Comparison of ENCODE assay signal across 11 mouse cellular contexts in genomic region chr1:138345992-138346391, GRCm38 (mm10).
A peak's percentile ranks its signal among the peaks of the same experiment; 100 is the strongest.
DNase-seq lines count a peak whose midpoint lies in the region; ATAC-seq and TF ChIP-seq lines count a peak whose summit lies in the region.
"Had no signal": no experiment of that assay in that cellular context is flagged by ENCODE, and none has a peak within 500 bp of the region (broad histone marks: within the 10 kb centered on the region; RNA-seq: fewer than 3 reads in every experiment).

No protein-coding gene starts in this region.

- no peak for TF ChIP-seq POLR2A in limb, embryonic 14.5 days (IDR thresholded peaks at IDR 0.05; ENCODE audit: borderline replicate concordance, extremely low read depth, insufficient read depth, insufficient read length)
- TF ChIP-seq POLR2A in lung, adult 2 months (IDR thresholded peaks at IDR 0.05; ENCODE audit: borderline replicate concordance, extremely low read depth, low read depth, low read length): no peak

- H3K9ac ChIP-seq in forebrain, embryonic 15.5 days (replicated peaks): no peak overlapping the region
- H3K9ac ChIP-seq in limb, embryonic 14.5 days (ENCODE audit: low read depth, low read length, severe bottlenecking): no peak overlapping the region
- H3K9ac ChIP-seq: liver, postnatal 0 days had no signal

- 4% methylated on average over 10 of the region's 10 CpGs for WGBS in forebrain, embryonic 15.5 days
- WGBS in limb, embryonic 14.5 days: 25% methylated on average over 10 of the region's 10 CpGs
- WGBS in lung, adult 2 months: 67% methylated on average over 10 of the region's 10 CpGs

- H3K27ac ChIP-seq in forebrain, embryonic 15.5 days (replicated peaks): peak overlapping the region; percentile 62
- H3K27ac ChIP-seq in limb, embryonic 14.5 days (replicated peaks; ENCODE audit: low read depth, low read length): no peak overlapping the region

- TF ChIP-seq CTCF in lung, adult 2 months (IDR thresholded peaks at IDR 0.05; ENCODE audit: insufficient read depth, low read length): no peak

- peak overlapping the region; percentile 43 for H3K4me2 ChIP-seq in forebrain, embryonic 15.5 days (replicated peaks)
- peak overlapping the region; percentile 15 for H3K4me2 ChIP-seq in limb, embryonic 14.5 days (replicated peaks; ENCODE audit: low read depth, low read length, severe bottlenecking)

- H3K9me3 ChIP-seq in forebrain, embryonic 15.5 days: no peaks in the 10 kb centered on the region
- no peaks in the 10 kb centered on the region for H3K9me3 ChIP-seq in limb, embryonic 14.5 days (ENCODE audit: control insufficient read depth, low read length)

- peak overlapping the region; percentile 26 for H3K4me3 ChIP-seq in forebrain, embryonic 15.5 days
- H3K4me3 ChIP-seq in limb, embryonic 14.5 days (replicated peaks; ENCODE audit: low read length): no peak overlapping the region
- H3K4me3 ChIP-seq in lung, adult 2 months (replicated peaks; ENCODE audit: extremely low read depth, low read depth, low read length): no peak overlapping the region

- H3K36me3 ChIP-seq in forebrain, embryonic 15.5 days: no peaks in the 10 kb centered on the region
- no peaks in the 10 kb centered on the region for H3K36me3 ChIP-seq in limb, embryonic 14.5 days (ENCODE audit: control insufficient read depth, insufficient read depth, low read length)

- peak; percentile 90 for ATAC-seq in forebrain, embryonic 15.5 days (replicated peaks)
- no peak for ATAC-seq in limb, embryonic 14.5 days (ENCODE audit: low FRiP score, low read depth)
- ATAC-seq: inflammation-experienced regulatory T-cells, adult 6 months; liver, postnatal 0 days had no signal

- H3K27me3 ChIP-seq in forebrain, embryonic 15.5 days: no peaks in the 10 kb centered on the region
- H3K27me3 ChIP-seq in limb, embryonic 14.5 days (ENCODE audit: control insufficient read depth, insufficient read depth, low read length): no peaks in the 10 kb centered on the region
- H3K27me3 ChIP-seq: CH12.LX had no signal

- peaks cover 14% of the 10 kb centered on the region for H3K4me1 ChIP-seq in forebrain, embryonic 15.5 days
- H3K4me1 ChIP-seq in limb, embryonic 14.5 days (ENCODE audit: control insufficient read depth, insufficient read depth, low read length): no peaks in the 10 kb centered on the region
- no peaks in the 10 kb centered on the region for H3K4me1 ChIP-seq in lung, adult 2 months (ENCODE audit: control insufficient read depth, insufficient read depth, low read length)

- peak; percentile 5 for DNase-seq in layer of hippocampus, adult 9-11 months
- no peak for DNase-seq in layer of hippocampus, adult 9-10 months (ENCODE audit: low spot score)
- no peak for DNase-seq in limb, embryonic 14.5 days (ENCODE audit: low spot score)
- peak; percentile 5 for DNase-seq in telencephalon, adult 2 months (ENCODE audit: low read depth, low spot score)
- DNase-seq in ovary, postnatal 10 days (ENCODE audit: low spot score): no peak
- DNase-seq in lung, adult 2 months: no peak
- DNase-seq: liver, postnatal 0 days; right cerebral cortex, postnatal 25 days had no signal

Comparison
In these comparisons a context has a peak if more than half of its experiments do, and no peak if none do; other contexts are left out.
1. DNase-seq: peak in layer of hippocampus, adult 9-11 months (single experiment) and telencephalon, adult 2 months (single experiment); none in layer of hippocampus, adult 9-10 months (single experiment), limb, embryonic 14.5 days (single experiment), ovary, postnatal 10 days (single experiment) and lung, adult 2 months (single experiment).